Mouse (Mus musculus) urinary bladder, postnatal 10 days (tissue): ENCODE data around the gene Pptc7.
"Not testable (repeated sequence)": the region's sequence is repeated elsewhere in the genome, so short reads cannot be mapped to it uniquely, and the experiment has no call there.

ENCODE experiments used
- DNase-seq: peaks from one replicate; pipeline ENCODE4 v3.0.0; 2022; ENCODE audit warnings: low spot score

The Pptc7 gene

GRCm38 (mm10) chr5:122302810-122303745 lies 18.9 kb downstream of the Pptc7 start:
- no peak for DNase-seq

- no peak for DNase-seq
Observed at GRCm38 (mm10) chr5:122303937-122304336, 19.8 kb downstream of the Pptc7 start.

GRCm38 (mm10) chr5:122304541-122304940 lies 20.4 kb downstream of the Pptc7 start:
- DNase-seq, result no peak

DNA sequence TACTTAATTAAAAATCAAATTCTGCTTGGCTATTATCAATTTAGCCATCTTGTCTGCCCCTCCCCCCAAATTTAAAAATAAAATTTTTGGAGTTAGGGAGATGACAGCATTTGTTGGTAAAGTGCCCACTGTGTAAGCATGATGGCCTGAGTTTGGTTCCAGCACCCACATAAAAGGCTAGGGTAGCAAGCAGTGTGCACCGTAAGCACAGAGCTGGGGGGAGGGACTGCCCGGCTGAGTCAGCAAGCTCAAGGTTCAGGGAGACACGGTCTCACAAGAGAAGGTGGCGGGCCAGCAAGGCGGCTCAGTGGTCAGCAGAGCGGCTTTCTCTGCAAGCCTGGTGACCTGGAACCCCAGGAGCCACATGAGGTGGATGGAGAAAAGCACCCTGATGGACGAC lies 21.3 kb downstream of the Pptc7 start:
- no peak for DNase-seq

GRCm38 (mm10) chr5:122306536-122306935 lies 22.4 kb downstream of the Pptc7 start:
- DNase-seq, result no peak

GRCm38 (mm10) chr5:122310699-122311098 lies 26.5 kb downstream of the Pptc7 start:
- no peak for DNase-seq

- no peak for DNase-seq
Observed at GRCm38 (mm10) chr5:122311692-122312091, 27.5 kb downstream of the Pptc7 start.

GRCm38 (mm10) chr5:122312346-122312745 lies 28.2 kb downstream of the Pptc7 start:
- no peak for DNase-seq

- DNase-seq, result no peak
Observed at GRCm38 (mm10) chr5:122312942-122313684, 28.9 kb downstream of the Pptc7 start.

DNA sequence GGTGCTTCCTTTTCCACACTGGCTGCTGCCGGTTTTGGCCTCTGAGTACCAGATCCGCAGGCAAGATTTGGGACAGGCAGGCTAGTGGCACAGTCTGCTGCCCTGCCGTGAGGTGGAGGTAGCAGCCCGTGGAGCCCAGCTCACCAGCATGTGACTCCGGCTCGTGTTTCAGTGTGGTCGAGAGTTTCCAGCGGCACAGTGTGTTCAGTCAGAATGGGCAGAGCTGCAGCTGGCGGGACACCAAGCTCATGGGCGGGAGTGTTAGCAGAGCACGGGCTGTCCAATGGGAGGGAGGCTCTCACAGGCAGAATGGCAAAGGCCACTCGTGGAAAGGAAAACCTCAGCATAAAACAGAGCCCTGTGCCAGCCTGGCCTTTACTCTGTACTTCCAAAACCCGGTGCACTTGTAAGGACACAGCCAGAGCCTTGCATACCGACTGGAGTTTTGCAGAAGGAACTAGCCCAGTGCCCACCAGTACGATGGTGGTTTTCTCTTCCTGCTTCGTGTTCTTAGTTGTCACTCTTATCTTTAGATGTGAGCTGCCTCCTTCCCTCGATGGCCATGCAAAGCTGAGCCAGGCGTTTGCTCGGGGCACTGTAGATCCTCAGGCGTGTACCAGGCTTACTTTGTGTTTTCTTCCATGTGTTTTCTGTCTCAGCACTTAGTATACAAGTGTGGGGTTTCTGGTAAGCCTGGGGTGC lies 31.0 kb downstream of the Pptc7 start:
- DNase-seq, result peak; percentile 67

DNA sequence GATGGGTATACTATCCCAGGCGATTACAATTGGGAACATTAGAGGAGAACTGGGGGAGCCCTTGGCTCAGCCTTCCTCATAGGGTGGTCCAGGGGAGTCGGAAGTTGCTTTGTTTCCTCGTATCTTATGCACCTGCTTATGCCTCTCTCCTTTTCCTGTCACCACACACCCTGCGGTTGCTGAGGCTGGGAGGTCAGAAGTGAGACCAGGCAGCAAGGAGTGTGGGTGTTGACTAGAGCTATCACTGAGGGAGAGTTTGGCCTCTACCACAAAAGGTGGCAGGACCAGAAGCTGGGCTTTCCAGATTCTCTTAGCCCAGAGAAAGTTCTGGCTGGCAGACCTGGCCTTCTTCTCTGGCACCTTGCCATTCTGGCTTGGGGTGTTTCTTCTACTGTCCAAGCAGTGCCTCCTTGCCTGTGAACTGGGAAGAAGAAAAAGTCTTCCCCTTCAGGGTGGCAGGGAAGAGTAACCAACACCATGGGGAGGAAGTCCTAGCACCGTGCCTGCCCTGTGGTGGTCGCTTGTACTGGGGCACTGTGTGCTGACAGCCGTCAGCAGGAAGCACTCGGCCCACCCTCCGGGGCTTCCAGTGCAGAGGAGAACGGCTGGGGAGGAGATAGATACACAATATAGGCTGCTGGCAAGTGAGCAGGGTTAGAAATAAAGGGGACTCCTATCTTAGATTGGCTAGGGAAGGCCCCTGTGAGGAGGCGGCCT lies 33.3 kb downstream of the Pptc7 start:
- DNase-seq, result no peak

DNA sequence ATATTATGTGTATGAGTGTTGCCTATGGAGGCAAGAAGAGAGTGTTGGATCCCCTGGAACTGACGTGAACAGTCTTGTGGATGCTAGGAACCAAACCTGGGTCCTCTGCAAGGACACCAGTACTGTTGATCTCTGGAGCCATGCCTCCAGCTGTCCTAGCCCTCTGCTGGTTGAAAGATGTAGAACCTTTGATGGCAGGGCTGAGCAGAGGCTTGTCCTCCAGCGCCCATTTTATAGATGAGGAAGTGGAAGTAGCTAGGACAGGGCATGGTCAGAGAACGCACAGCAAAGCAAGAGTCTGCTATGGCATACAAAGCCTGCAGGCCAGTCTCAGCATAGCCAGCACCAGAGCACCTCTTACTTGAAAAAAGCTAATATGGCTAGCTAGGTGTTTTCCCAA lies 33.9 kb downstream of the Pptc7 start:
- DNase-seq, result no peak

GRCm38 (mm10) chr5:122318976-122319375 lies 34.8 kb downstream of the Pptc7 start:
- DNase-seq, result not testable (repeated sequence)

- no peak for DNase-seq
Observed at GRCm38 (mm10) chr5:122319474-122320204, 35.5 kb downstream of the Pptc7 start.

- no peak for DNase-seq
Observed at GRCm38 (mm10) chr5:122320205-122320781, 36.1 kb downstream of the Pptc7 start.

GRCm38 (mm10) chr5:122323523-122323922 lies 39.4 kb downstream of the Pptc7 start:
- no peak for DNase-seq

GRCm38 (mm10) chr5:122324608-122325431 lies 40.7 kb downstream of the Pptc7 start:
- DNase-seq, result no peak

DNA sequence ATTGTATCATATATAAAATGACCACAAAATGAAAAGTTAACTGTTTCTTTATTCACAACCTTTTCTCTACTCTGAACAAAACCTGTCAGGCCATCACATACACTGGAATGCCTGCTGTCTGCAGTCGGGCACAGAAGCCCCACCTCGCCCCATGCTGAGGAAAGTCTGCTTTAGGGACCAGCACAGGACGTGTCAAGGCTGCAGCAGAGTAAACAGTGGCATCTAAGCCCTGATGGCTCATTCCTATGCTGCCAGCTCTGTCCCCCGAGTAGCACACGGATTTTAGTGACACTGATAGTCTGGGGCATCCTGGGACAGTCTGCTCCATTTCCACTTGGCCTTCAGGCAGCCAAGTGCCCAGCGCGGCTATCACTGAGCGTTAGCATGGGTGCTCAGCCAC lies 41.3 kb downstream of the Pptc7 start:
- DNase-seq, result no peak

- no peak for DNase-seq
Observed at GRCm38 (mm10) chr5:122327283-122327682, 43.1 kb downstream of the Pptc7 start.

GRCm38 (mm10) chr5:122330269-122330668 lies 46.1 kb downstream of the Pptc7 start:
- no peak for DNase-seq
